Mouse (Mus musculus) adrenal gland, adult 2 months (tissue): ENCODE data around the gene Glb1l3. TPM values are rescaled to one million over a fixed set of nuclear protein-coding genes. Genes with fewer than 3 reads are reported as not detected.
"Not testable (repeated sequence)": the region's sequence is repeated elsewhere in the genome, so short reads cannot be mapped to it uniquely, and the experiment has no call there.

Source experiments
- DNase-seq: peaks from one replicate; pipeline ENCODE4 v3.0.0; 2021
- long read RNA-seq: library from polyadenylated mRNA; stranded (forward); transcript quantifications from one replicate; pipeline ENCODE4 v2.0.0, GENCODE M21; 2021
- polyA plus RNA-seq: library from polyadenylated mRNA; depleted of rRNA; stranded (reverse); fragments of >200 nt; gene quantifications from 2 replicates; pipeline ENCODE4 v1.2.3, GENCODE M21; 2012; rRNA removed
- total RNA-seq, 2 experiments: library from RNA; stranded (reverse); gene quantifications; 2 replicates each; pipeline ENCODE4 v1.2.3; 2021

The Glb1l3 gene
- total RNA-seq (under 1 TPM; 0.62 to 0.92 TPM), polyA plus RNA-seq (2.3 and 2.8 TPM in 2 replicates)
- long read RNA-seq, result 0 reads

DNA sequence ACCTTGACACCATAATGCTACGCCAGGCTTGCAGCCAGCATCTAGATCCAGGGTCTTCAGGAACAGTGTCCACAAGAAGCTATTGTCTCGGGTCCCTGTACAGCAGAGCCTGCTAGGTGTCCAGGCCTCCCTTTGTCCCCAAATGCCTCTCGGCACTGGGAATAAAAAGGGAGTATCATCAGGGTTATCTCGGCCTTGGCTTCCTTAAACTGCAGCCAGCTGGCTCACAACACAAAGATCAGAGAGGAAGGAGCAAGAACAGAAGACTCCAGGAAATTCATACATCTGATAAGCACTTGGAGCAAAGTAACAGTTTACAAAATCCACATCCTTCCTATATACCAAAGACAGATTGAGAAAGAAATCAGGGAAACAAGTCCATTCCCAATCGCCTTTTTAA lies at the start of gene Glb1l3:
Gene Glb1l3 (minus strand): TSS at position 140 of the 400 bp plus-strand sequence.
- peak; percentile 54 for DNase-seq

DNA sequence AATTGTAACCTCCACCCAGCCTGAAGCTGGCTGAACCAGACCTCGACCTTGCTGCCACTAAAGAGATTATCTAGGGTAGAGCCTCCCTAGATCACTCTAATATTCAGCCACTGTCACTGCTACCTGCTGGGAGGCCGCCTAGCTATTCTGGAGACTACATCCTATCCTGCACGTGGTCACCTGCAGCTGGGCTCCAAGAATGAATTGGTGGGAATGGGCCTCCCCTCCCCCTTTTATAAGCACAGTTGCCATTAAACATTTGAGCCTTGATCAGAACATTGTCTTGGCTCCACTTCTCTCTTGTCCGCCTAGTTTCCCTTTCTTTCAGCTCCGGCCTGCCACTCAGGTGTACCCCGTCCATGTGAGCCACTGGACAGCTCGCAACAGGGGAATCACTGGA lies 9.2 kb upstream of the Glb1l3 start:
- not testable (repeated sequence) for DNase-seq

DNA sequence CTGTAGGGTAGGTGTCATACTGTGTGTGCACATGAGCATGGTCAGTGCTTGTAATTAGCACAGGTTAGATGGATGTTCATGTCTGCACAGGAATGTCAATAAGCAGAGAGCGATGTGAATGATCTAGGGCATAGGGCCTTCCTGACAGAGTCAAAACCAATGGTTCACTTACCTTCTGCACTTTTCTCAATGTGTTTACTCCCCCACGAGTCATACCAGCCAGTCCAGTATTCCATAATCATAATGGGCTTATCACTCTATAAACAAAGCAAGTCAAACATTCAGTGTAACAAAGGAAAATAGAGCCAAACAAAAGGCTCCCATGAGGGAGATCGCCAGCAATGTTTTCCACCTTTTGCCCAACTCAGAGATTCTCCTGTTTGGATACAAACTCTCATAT lies 29.6 kb downstream of the Glb1l3 start:
- no peak for DNase-seq

GRCm38 (mm10) chr9:26819942-26820341 lies 40.7 kb downstream of the Glb1l3 start:
- peak; percentile 16 for DNase-seq

DNA sequence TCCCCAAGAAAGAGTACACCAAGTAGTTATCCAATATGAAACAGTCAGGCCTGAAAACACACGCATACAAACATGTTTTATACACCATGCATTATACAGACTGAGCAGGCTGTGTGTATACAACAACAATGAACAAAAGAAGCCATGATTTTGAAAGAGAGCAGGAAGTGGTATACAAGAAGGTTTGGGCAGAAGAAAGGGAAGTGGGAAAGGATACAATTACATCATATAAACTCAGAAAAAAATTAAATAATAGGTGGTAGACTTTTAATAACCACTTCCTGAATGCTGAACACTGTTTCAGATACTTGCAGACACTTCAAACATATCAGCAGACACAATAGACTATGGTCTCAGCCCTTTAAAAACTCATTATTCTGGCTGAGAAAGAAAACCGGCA lies 52.0 kb downstream of the Glb1l3 start:
- DNase-seq, result no peak

- peak; percentile 97 for DNase-seq
These were observed 54.6 kb downstream of the Glb1l3 start, which contains the start of gene Glb1l2 for GRCm38 (mm10) chr9:26805935-26806666. TSS of gene Glb1l2 (minus strand) at chr9:26806468.

GRCm38 (mm10) chr9:26804321-26804720 lies 56.4 kb downstream of the Glb1l3 start:
- no peak for DNase-seq

DNA sequence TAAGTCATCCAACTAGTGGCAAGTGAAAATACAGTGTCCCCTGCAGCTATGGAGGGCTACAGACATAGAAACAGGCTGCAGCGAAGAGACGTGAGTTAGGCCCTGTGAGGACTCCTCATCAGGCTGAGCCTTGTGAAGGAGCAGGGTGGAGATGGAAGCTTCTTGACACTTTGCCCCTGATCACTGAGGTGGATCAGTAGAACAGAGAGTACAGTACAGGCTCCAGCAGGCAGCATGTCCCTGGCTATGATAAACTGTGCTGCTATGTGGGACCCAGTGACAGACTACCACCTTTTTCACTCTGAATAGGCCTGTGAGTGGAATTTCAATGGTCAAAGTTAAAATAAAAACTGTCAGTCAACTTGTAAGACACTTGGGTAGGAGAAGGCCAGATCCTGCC lies 60.3 kb downstream of the Glb1l3 start:
- no peak for DNase-seq

DNA sequence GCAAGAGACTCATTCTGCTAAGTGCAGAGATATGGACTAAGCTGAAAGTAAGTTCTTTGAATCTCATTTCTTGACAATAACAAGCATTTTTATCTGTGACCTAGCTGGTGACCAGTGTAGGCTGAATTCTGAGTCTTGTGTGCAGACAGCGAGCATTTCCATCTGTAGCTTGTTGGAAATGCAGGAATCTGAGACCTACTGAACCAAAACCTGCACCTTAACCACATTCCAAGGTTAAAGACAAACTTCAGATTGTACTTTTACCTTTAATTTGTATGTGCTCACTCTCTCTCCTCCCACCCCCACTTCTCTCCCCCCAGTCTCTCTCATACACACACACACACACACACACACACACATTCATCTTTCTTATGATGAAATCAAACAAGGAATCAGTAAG lies 62.0 kb downstream of the Glb1l3 start:
- no peak for DNase-seq

GRCm38 (mm10) chr9:26798205-26798604 lies 62.5 kb downstream of the Glb1l3 start:
- DNase-seq, result no peak

GRCm38 (mm10) chr9:26792829-26793228 lies 67.9 kb downstream of the Glb1l3 start:
- no peak for DNase-seq

- no peak for DNase-seq
These were observed 77.2 kb downstream of the Glb1l3 start for GRCm38 (mm10) chr9:26783414-26783975.

- DNase-seq, result no peak
These were observed 82.3 kb downstream of the Glb1l3 start for GRCm38 (mm10) chr9:26778421-26778820.

- peak; percentile 41 for DNase-seq
These were observed 84.4 kb downstream of the Glb1l3 start for GRCm38 (mm10) chr9:26776122-26776902.

- DNase-seq, result no peak
These were observed 85.0 kb downstream of the Glb1l3 start for GRCm38 (mm10) chr9:26775700-26776099.

DNA sequence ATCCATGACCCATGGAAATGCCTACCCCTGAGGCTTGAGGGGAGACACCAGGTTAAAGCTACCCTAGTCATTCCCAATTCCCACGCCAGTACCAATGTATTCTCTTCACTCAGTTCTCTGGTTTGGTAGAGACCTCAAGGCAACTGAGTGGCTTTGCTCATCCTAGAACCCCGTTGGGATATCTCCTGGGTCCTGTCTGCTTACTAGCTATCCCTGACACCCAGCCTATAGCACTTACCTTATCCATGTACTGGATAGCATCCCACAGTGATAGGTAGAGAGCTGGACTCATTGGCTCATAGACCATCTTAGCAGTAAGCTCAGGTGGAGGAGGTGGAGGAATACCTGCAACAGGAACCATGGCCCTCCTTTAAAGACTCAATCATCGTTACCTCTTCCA lies 92.5 kb downstream of the Glb1l3 start:
- no peak for DNase-seq

Other genes starting within 250 kb of the Glb1l3 start
- 1 to 10 TPM in 1 of 2 experiments, under 1 TPM in 1; 0.84 to 1.3 TPM for gene B3gat1, start 127.2 kb downstream of the Glb1l3 start, total RNA-seq
- gene B3gat1, start 127.2 kb downstream of the Glb1l3 start, polyA plus RNA-seq, result 1.0 and 1.9 TPM in 2 replicates
- 10 to 100 TPM in 1 of 2 experiments, 1 to 10 TPM in 1; 7.1 to 15.9 TPM for gene Glb1l2, start 54.4 kb downstream of the Glb1l3 start, total RNA-seq
- gene Glb1l2, start 54.4 kb downstream of the Glb1l3 start, polyA plus RNA-seq, result 8.7 and 9.9 TPM in 2 replicates
- gene Gm1110, start 62.2 kb upstream of the Glb1l3 start, total RNA-seq, result not detected
- gene Gm1110, start 62.2 kb upstream of the Glb1l3 start, polyA plus RNA-seq, result not detected in 2 replicates
- 10 to 100 TPM; 54.2 to 69.9 TPM for gene Acad8, start 138.7 kb upstream of the Glb1l3 start, total RNA-seq
- 13.3 and 15.9 TPM in 2 replicates for gene Acad8, start 138.7 kb upstream of the Glb1l3 start, polyA plus RNA-seq
- 10 to 100 TPM; 40.0 to 44.9 TPM for gene Thyn1, start 138.8 kb upstream of the Glb1l3 start, total RNA-seq
- gene Thyn1, start 138.8 kb upstream of the Glb1l3 start, polyA plus RNA-seq, result 2.6 and 3.0 TPM in 2 replicates
- gene Vps26b, start 169.2 kb upstream of the Glb1l3 start, total RNA-seq, result 10 to 100 TPM; 34.4 to 38.0 TPM
- gene Vps26b, start 169.2 kb upstream of the Glb1l3 start, polyA plus RNA-seq, result 46.6 and 51.2 TPM in 2 replicates
- gene Ncapd3, start 169.3 kb upstream of the Glb1l3 start, total RNA-seq, result 10 to 100 TPM; 10.9 to 12.2 TPM
- 12.1 and 13.5 TPM in 2 replicates for gene Ncapd3, start 169.3 kb upstream of the Glb1l3 start, polyA plus RNA-seq